Mouse (Mus musculus) left cerebral cortex, adult 2 months (tissue): ENCODE results near the gene Sptbn4. TPM values are rescaled to one million over a fixed set of nuclear protein-coding genes. Genes with fewer than 3 reads are reported as not detected.

Experiments
- DNase-seq, 2 experiments: peaks; one replicate each; pipeline ENCODE4 v3.0.0; 2021 to 2022; ENCODE audit warnings: low spot score in 2 of 2, mixed read lengths in 1 of 2; ENCODE audit errors: extremely low spot score in 1 of 2
- H3K27ac ChIP-seq: fragments of 200-600 bp; 2 replicates; pipeline ENCODE4 v1.8.1; 2022
- H3K4me3 ChIP-seq: fragments of 200-600 bp; 2 replicates; pipeline ENCODE4 v1.8.1; 2022
- CTCF ChIP-seq: fragments of 200-600 bp; IDR thresholded peaks from 2 replicates; pipeline ENCODE4 v1.8.1; 2022; ENCODE audit warnings: antibody characterized with exemption, mild to moderate bottlenecking, moderate library complexity
- intact Hi-C: fragments of 180-260 bp; cut with DNase I; formaldehyde crosslinking; loops from one replicate; pipeline ENCODE4 v1.15.1; 2025
- total RNA-seq, 2 experiments: library from RNA; stranded (reverse); gene quantifications; 2 replicates each; pipeline ENCODE4 v1.2.3; 2021

The Sptbn4 gene
- total RNA-seq, 2 experiments from 2014 or later = 153 to 162 TPM

GRCm38 (mm10) chr7:27486770-27487697 lies 39.5 kb upstream of the Sptbn4 start, which contains the start of gene Sertad1:
Gene Sertad1 (plus strand): TSS chr7:27486910.
- intact Hi-C loops = loop anchor here (1.0 to 10.0 kb wide), 3 partner anchors 41 to 255 kb away; partner anchors contain the start of genes Coq8b and Zfp607b
- TF ChIP-seq CTCF = peak; percentile 79

GRCm38 (mm10) chr7:27486102-27486769 lies 38.8 kb upstream of the Sptbn4 start:
- no peak for DNase-seq
- peak overlapping the region; percentile 56 for H3K27ac ChIP-seq

More at GRCm38 (mm10) chr7:27486770-27487697, 39.5 kb upstream of the Sptbn4 start, which contains the start of gene Sertad1:
- Histone ChIP-seq H3K4me3 (peak within 1 kb of the TSS; percentile 70), H3K27ac (peak within 1 kb of the TSS; percentile 98)
- peak; percentile 99 to 100 for DNase-seq

GRCm38 (mm10) chr7:27483860-27484259 lies 36.4 kb upstream of the Sptbn4 start:
- Histone ChIP-seq H3K4me3 (no peak overlapping the region), H3K27ac (no peak overlapping the region)
- intact Hi-C loops = loop anchor here (10.0 kb wide), 1 partner anchor 201 kb away; the partner anchor contains the start of gene Zfp607b
- TF ChIP-seq CTCF = no peak
- no peak for DNase-seq

More at GRCm38 (mm10) chr7:27486102-27486769, 38.8 kb upstream of the Sptbn4 start:
- intact Hi-C loops = loop anchor here (5.0 to 10.0 kb wide), 2 partner anchors 199 to 254 kb away; partner anchors contain the start of genes Coq8b and Zfp607b
- peak overlapping the region; percentile 70 for H3K4me3 ChIP-seq
- TF ChIP-seq CTCF = no peak

- Histone ChIP-seq H3K4me3 (peak overlapping the region; percentile 48), H3K27ac (peak overlapping the region; percentile 75)
- no peak for TF ChIP-seq CTCF
- peak; percentile 70 to 74 for DNase-seq
- intact Hi-C loops = loop anchor here (10.0 kb wide), 1 partner anchor 203 kb away; the partner anchor contains the start of gene Zfp607b
Observed at GRCm38 (mm10) chr7:27481627-27481969, 34.1 kb upstream of the Sptbn4 start.

- DNase-seq = no peak
- intact Hi-C loops = loop anchor here (10.0 kb wide), 1 partner anchor 204 kb away; the partner anchor contains the start of gene Zfp607b
- peak overlapping the region; percentile 75 for H3K27ac ChIP-seq
- H3K4me3 ChIP-seq = peak overlapping the region; percentile 48
- no peak for TF ChIP-seq CTCF
Observed at GRCm38 (mm10) chr7:27480927-27481626, 33.6 kb upstream of the Sptbn4 start.

GRCm38 (mm10) chr7:27480506-27480905 lies 33.0 kb upstream of the Sptbn4 start:
- TF ChIP-seq CTCF = no peak
- no peak for DNase-seq
- intact Hi-C loops = loop anchor here (10.0 kb wide), 1 partner anchor 204 kb away; the partner anchor contains the start of gene Zfp607b
- Histone ChIP-seq H3K4me3 (no peak overlapping the region), H3K27ac (peak overlapping the region; percentile 75; the same call in 1 of the 2 replicates)

- DNase-seq = no peak
- no peak overlapping the region for H3K27ac ChIP-seq
- no peak for TF ChIP-seq CTCF
- H3K4me3 ChIP-seq = no peak overlapping the region
- intact Hi-C loops = loop anchor here (5.0 to 10.0 kb wide), 2 partner anchors 48 to 205 kb away; partner anchors contain the start of gene Zfp607b
Observed at GRCm38 (mm10) chr7:27479750-27480149, 32.3 kb upstream of the Sptbn4 start.

- no peak for DNase-seq
- no peak for TF ChIP-seq CTCF
- intact Hi-C loops = loop anchor here (5.0 kb wide), 1 partner anchor 49 kb away; no protein-coding TSS in a partner anchor
- Histone ChIP-seq H3K27ac (no peak overlapping the region), H3K4me3 (no peak overlapping the region)
Observed at GRCm38 (mm10) chr7:27478561-27478960, 31.1 kb upstream of the Sptbn4 start.

GRCm38 (mm10) chr7:27476098-27476635 lies 28.7 kb upstream of the Sptbn4 start:
- Histone ChIP-seq H3K27ac (no peak overlapping the region), H3K4me3 (no peak overlapping the region)
- no peak for TF ChIP-seq CTCF
- no peak for DNase-seq
- intact Hi-C loops = loop anchor here (5.0 kb wide), 1 partner anchor 51 kb away; no protein-coding TSS in a partner anchor

- no peak overlapping the region for H3K27ac ChIP-seq
- DNase-seq = no peak
- no peak for TF ChIP-seq CTCF
- no peak overlapping the region for H3K4me3 ChIP-seq
- intact Hi-C loops = loop anchor here (5.0 kb wide), 1 partner anchor 52 kb away; no protein-coding TSS in a partner anchor
Observed at GRCm38 (mm10) chr7:27475596-27475995, 28.1 kb upstream of the Sptbn4 start.

GRCm38 (mm10) chr7:27474490-27474954 lies 27.0 kb upstream of the Sptbn4 start:
- TF ChIP-seq CTCF = peak; percentile 59
- intact Hi-C loops = no loop called here
- peak overlapping the region; percentile 78 for H3K27ac ChIP-seq
- peak; percentile 95 to 97 for DNase-seq
- H3K4me3 ChIP-seq = peak overlapping the region; percentile 60
